22 mouse cellular contexts compared by ENCODE assay signal in the genomic region with DNA sequence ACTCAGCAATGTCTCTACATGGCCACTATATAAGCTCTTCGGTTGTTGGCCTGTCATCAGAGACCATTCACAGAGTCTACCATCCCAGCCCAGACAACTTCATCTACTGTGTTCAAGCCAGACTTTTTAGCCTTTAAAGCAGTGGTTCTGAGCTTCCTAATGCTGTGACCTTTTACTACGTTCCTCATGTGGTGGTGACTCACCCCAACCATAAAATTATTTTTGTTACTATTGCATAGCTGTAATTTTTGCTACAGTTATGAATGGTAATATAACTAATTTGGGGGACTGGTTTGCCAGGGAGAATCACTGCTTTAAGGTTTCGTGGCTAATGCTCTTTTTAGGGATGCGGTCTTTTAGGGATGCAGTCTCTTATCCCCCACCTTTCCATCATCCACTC. TPM values are rescaled to one million over a fixed set of nuclear protein-coding genes. Genes with fewer than 3 reads are reported as not detected.
DNase-seq lines count a peak whose midpoint lies in the region; ATAC-seq and TF ChIP-seq lines count a peak whose summit lies in the region.
"Had no signal": no experiment of that assay in that cellular context is flagged by ENCODE, and none has a peak within 500 bp of the region (broad histone marks: within the 10 kb centered on the region; RNA-seq: fewer than 3 reads in every experiment).

No protein-coding gene starts in this region.

- H3K27ac ChIP-seq in bone marrow macrophage, adult 2 months (ENCODE audit: insufficient read depth, low read depth, low read length), result peak overlapping the region; percentile 76
- H3K27ac ChIP-seq: embryonic facial prominence, embryonic 10.5 days; forebrain, embryonic 10.5 days; forebrain, embryonic 15.5 days; hindbrain, embryonic 10.5 days; hindbrain, embryonic 15.5 days had no signal

- peak; percentile 38 for DNase-seq in adrenal gland, adult 2 months
- no peak for DNase-seq in adrenal gland, postnatal 25 days
- DNase-seq in gastrocnemius, postnatal 25 days, result no peak
- DNase-seq in cerebellum, adult 9-11 months, result no peak
- no peak for DNase-seq in urinary bladder, adult 2 months (ENCODE audit: low spot score)
- DNase-seq: adrenal gland, postnatal 10 days; B cell, adult 2 months; cerebellum, adult 18-20 months; cerebellum, postnatal 10 days; gastrocnemius, postnatal 10 days had no signal

- no peak for TF ChIP-seq POLR2A in bone marrow macrophage, adult 2 months (IDR thresholded peaks at IDR 0.05; ENCODE audit: borderline replicate concordance, low read depth, low read length)

- no peak for TF ChIP-seq CTCF in bone marrow macrophage, adult 2 months (IDR thresholded peaks at IDR 0.05; ENCODE audit: low read depth, low read length)

- ATAC-seq in monocyte, adult 5-6 weeks (replicated peaks; ENCODE audit: insufficient number of reproducible peaks, low FRiP score, low TSS enrichment, poor library complexity, severe bottlenecking), result peak; percentile 38
- ATAC-seq: forebrain, embryonic 15.5 days; inflammation-experienced regulatory T-cells, adult 6 months; intestine, postnatal 0 days had no signal

- no peak overlapping the region for H3K4me3 ChIP-seq in bone marrow macrophage, adult 2 months (ENCODE audit: insufficient read depth, low read length)
- H3K4me3 ChIP-seq: embryonic facial prominence, embryonic 10.5 days; erythroblast, embryonic 14.5 days; forebrain, embryonic 10.5 days; forebrain, embryonic 15.5 days; heart, embryonic 12.5 days; hindbrain, embryonic 10.5 days; hindbrain, embryonic 15.5 days had no signal

- H3K4me1 ChIP-seq in bone marrow macrophage, adult 2 months (ENCODE audit: control insufficient read depth, insufficient read depth, low read length), result peaks cover 96% of the 10 kb centered on the region
- H3K4me1 ChIP-seq: forebrain, embryonic 15.5 days had no signal

RNA-seq across cellular contexts. Expression of a gene that starts 14.0 kb away (rescaled TPM):
- 1 to 10 TPM; 1.4 to 3.2 TPM for total RNA-seq in adrenal gland, adult 2 months (2021)
- polyA plus RNA-seq in adrenal gland, adult 2 months (2012; rRNA removed), result 1.6 TPM in 2 replicates
- total RNA-seq in adrenal gland, postnatal 25 days (2021), result 0.94 and 1.3 TPM in 2 replicates
- polyA plus RNA-seq in bone marrow macrophage, adult 2 months (2012; ENCODE audit: insufficient read depth, insufficient read length, missing spikeins), result 120 and 122 TPM in 2 replicates
- total RNA-seq in monocyte, adult 5-6 weeks (2017), result 66.2 to 140 TPM (median 84.0 TPM) in 3 replicates
- under 1 TPM; 0.31 to 0.51 TPM for total RNA-seq in gastrocnemius, postnatal 25 days (2021)
- polyA plus RNA-seq in urinary bladder, adult 2 months (2012; rRNA removed), result 1.5 and 2.5 TPM in 2 replicates

RNA-seq across cellular contexts. Expression of a gene that starts 45.3 kb away (rescaled TPM):
- total RNA-seq in adrenal gland, adult 2 months (2021), result 10 to 100 TPM in 1 of 2 experiments, 1 to 10 TPM in 1; 9.9 to 16.1 TPM
- polyA plus RNA-seq in adrenal gland, adult 2 months (2012; rRNA removed), result 16.0 and 19.9 TPM in 2 replicates
- total RNA-seq in adrenal gland, postnatal 25 days (2021), result 5.5 and 6.4 TPM in 2 replicates
- 0.09 TPM in 1 of 2 replicates, not detected in the other for polyA plus RNA-seq in bone marrow macrophage, adult 2 months (2012; ENCODE audit: insufficient read depth, insufficient read length, missing spikeins)
- total RNA-seq in monocyte, adult 5-6 weeks (2017), result 0.32 TPM in 1 of 3 replicates, not detected in the others
- total RNA-seq in gastrocnemius, postnatal 25 days (2021), result 1 to 10 TPM; 4.6 to 5.1 TPM
- 17.7 and 25.2 TPM in 2 replicates for polyA plus RNA-seq in urinary bladder, adult 2 months (2012; rRNA removed)
- total RNA-seq: granulocyte monocyte progenitor cell, adult 5-6 weeks had no signal
- polyA plus RNA-seq: erythroblast, embryonic 14.5 days had no signal

RNA-seq across cellular contexts. Expression of a gene that starts 56.9 kb away (rescaled TPM):
- 1 to 10 TPM; 1.6 to 2.6 TPM for total RNA-seq in adrenal gland, adult 2 months (2021)
- 3.9 and 5.3 TPM in 2 replicates for polyA plus RNA-seq in adrenal gland, adult 2 months (2012; rRNA removed)
- total RNA-seq in adrenal gland, postnatal 25 days (2021), result 2.2 and 2.6 TPM in 2 replicates
- 30.1 and 35.5 TPM in 2 replicates for polyA plus RNA-seq in bone marrow macrophage, adult 2 months (2012; ENCODE audit: insufficient read depth, insufficient read length, missing spikeins)
- total RNA-seq in monocyte, adult 5-6 weeks (2017), result 12.6 to 14.2 TPM (median 13.9 TPM) in 3 replicates
- total RNA-seq in gastrocnemius, postnatal 25 days (2021), result 1 to 10 TPM; 1.5 to 3.4 TPM
- polyA plus RNA-seq in urinary bladder, adult 2 months (2012; rRNA removed), result 2.5 TPM in 2 replicates
- polyA plus RNA-seq: inflammation-experienced regulatory T-cells, adult 6 months had no signal

Comparison
In these comparisons a context has a peak if more than half of its experiments do, and no peak if none do; other contexts are left out.
1. RNA of a gene that starts 14.0 kb away (total RNA-seq): 66.2 to 140 TPM in monocyte, adult 5-6 weeks; 1.4 to 3.2 TPM in adrenal gland, adult 2 months, 0.94 to 1.3 TPM in adrenal gland, postnatal 25 days and 0.31 to 0.51 TPM in gastrocnemius, postnatal 25 days; every median in the first group is over 10 times any median in the second.